Mouse (Mus musculus) liver, embryonic 14.5 days (tissue): Measurements from ENCODE around the gene Gss.

Experiments used
- CTCF ChIP-seq: IDR thresholded peaks from 2 replicates; pipeline ENCODE4 v1.5.1; 2016; ENCODE audit warnings: antibody characterized with exemption, low read depth, control low read depth
- EP300 ChIP-seq: IDR thresholded peaks from 2 replicates; pipeline ENCODE4 v1.6.1; 2016; ENCODE audit warnings: antibody characterized with exemption, low read depth

DNA sequence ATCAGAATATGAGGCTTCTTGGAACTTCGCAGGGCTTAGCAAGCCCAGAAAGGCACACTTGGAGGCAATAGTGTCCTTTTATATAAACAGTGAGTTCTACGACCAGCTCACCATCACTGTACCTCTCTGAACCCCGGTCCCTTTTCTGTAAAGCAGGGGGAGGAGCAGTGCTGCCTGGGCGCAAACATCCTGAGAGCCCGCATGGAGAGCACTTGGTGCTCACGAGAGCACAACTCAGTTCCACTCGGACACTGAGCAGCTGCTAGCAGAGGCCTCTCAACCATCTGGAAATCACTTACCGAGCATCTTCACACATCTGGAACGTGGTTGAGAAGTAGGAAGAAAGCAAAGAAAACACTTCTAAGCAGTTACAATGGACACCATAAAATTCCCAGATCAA, 16.0 kb downstream of the Gss start:
- TF ChIP-seq CTCF (no peak), EP300 (no peak)
